ENCODE assay signal across 21 mouse cellular contexts in genomic region chr4:133482479-133482878, GRCm38 (mm10). TPM values are rescaled to one million over a fixed set of nuclear protein-coding genes. Genes with fewer than 3 reads are reported as not detected.
"Had no signal": no experiment of that assay in that cellular context is flagged by ENCODE, and none has a peak within 500 bp of the region (broad histone marks: within the 10 kb centered on the region; RNA-seq: fewer than 3 reads in every experiment).

No protein-coding gene starts in this region.

- DNase-seq: gastrocnemius, adult 2 months; gastrocnemius, postnatal 10 days; gastrocnemius, postnatal 25 days; heart, adult 18-20 months; heart, postnatal 10 days; heart, postnatal 4 days; kidney, adult 2 months; kidney, adult 9 months; kidney, postnatal 25 days; kidney, postnatal 4 days; left cerebral cortex, postnatal 4 days had no signal

RNA-seq across cellular contexts. Expression of gene Tent5b, which starts 2.5 kb away (rescaled TPM):
- total RNA-seq: granulocyte monocyte progenitor cell, adult 5-6 weeks; layer of hippocampus, adult 2 months; layer of hippocampus, postnatal 25 days; left cerebral cortex, adult 2 months; left cerebral cortex, postnatal 10 days; left cerebral cortex, postnatal 4 days had no signal

RNA-seq across cellular contexts. Expression of gene Trnp1, which starts 15.9 kb away (rescaled TPM):
- total RNA-seq: granulocyte monocyte progenitor cell, adult 5-6 weeks; liver, adult 2 months had no signal

RNA-seq across cellular contexts. Expression of gene Kdf1, which starts 36.3 kb away (rescaled TPM):
- total RNA-seq: gastrocnemius, adult 2 months; gastrocnemius, postnatal 10 days; gastrocnemius, postnatal 25 days; gastrocnemius, postnatal 4 days; heart, adult 18-20 months; heart, adult 8-10 months; heart, postnatal 10 days; heart, postnatal 25 days; heart, postnatal 4 days; layer of hippocampus, postnatal 25 days; left cerebral cortex, postnatal 25 days had no signal
